Mouse (Mus musculus) cerebellum, postnatal 36 days (tissue): Measurements from ENCODE around the gene Dusp10.

Experiments
- DNase-seq, 2 experiments: peaks; one replicate each; pipeline ENCODE4 v3.0.0; 2021 to 2022; ENCODE audit warnings: mixed read lengths in 2 of 2

Dusp10 gene

DNA sequence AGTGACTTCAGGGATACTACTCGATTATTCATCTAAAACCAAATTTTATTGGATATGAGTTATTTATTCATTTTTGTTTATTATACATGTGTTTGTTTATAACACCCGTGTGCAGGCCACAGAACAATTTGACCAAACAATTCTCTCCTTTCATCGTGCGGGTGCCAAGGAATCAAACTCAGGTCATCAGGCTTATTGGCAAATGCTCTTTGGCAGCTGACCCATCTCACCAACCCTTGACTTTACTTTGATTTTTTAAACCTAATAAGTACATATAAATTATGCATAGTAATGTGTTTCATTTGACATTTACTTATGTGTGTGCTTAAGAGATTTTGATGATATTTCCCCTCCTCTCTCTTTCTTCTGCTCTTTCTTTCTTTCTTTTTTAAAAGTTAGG is 94.3 kb downstream of the Dusp10 start:
- DNase-seq: no peak

GRCm38 (mm10) chr1:184108254-184108653 is 95.2 kb downstream of the Dusp10 start:
- DNase-seq: no peak

DNA sequence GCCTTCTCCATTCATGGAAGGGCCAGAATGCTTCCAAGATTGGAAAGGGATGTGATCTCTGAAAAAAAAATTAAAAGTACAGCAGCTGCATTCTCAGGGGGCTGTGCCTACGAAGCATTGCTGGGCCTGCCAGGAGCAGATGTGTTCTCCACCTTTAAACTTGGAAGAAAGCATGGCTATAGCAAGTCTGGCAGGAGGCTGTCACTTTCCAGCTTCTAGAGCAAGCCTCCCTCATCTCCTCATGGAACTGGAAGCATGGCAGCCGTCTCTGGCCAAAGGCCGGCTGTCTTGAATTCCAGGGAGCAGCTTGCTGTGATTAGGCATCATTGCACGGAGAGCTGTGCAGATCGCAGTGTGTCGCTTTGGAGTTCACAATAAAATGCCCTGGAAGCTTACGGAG is 104.5 kb downstream of the Dusp10 start:
- no peak for DNase-seq

DNA sequence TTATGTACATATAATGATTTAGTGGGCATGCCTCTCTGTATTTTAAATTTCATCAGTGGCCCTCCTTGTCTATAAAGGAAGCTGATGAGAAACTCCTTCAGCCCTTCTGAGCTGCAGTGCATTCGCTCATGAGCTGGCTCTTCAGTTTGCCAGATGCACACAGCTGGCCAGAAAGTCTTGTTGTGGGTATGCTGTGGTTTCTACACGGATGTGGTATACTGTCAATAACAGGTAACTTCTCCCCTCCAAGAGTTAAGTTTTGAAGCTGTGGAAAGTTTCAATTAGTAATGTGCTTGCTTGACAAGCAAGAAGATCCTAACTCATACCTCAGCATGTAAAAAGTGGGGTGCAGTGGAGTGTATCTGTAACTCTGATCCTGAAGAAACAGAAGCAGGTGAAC is 104.9 kb downstream of the Dusp10 start:
- DNase-seq: no peak

- no peak for DNase-seq
These were observed 105.5 kb downstream of the Dusp10 start for GRCm38 (mm10) chr1:184118586-184118985.
